Mouse (Mus musculus): ENCODE data around the gene Otud7b. TPM values are rescaled to one million over a fixed set of nuclear protein-coding genes. Genes with fewer than 3 reads are reported as not detected.
A peak's percentile ranks its signal among the peaks of the same experiment; 100 is the strongest.

Gene Otud7b
- polyA plus RNA-seq, 1 experiment from 2014 or later = 10.8 TPM

- ATAC-seq (ENCODE audit: low FRiP score) = no peak
- no peak within 1 kb of the TSS for H3K27ac ChIP-seq (ENCODE audit: low read depth, low read length)
- WGBS = 9% methylated on average over 16 of the region's 16 CpGs
Measured at GRCm38 (mm10) chr3:96161869-96162840, 57.8 kb downstream of the Otud7b start, which contains the start of gene Mtmr11. Gene Mtmr11, plus strand, starts transcription at chr3:96162004.

DNA sequence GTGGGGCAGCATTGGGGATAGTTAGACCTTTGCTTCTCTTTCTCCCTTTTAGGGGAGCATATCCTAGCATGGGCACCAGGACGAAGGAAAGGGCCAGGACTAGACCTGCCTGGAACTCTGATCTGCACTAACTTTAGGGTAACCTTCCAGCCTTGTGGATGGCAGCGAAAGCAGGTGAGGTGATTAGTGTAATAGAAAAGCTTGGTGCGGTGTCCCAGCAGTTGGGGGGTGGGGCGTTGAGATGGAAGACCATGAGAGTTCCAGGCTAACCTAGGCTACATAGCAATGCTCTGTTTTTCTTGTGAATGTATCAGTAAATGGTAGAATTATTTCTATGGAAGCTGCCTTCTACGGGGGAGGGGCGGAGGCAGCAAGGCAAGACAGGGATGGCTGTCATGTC lies 58.7 kb downstream of the Otud7b start:
- Histone ChIP-seq H3K4me1 (replicated peaks; ENCODE audit: control insufficient read depth, insufficient read depth, low read length) (peaks cover 8% of the 10 kb centered on the region; the same call in 1 of the 2 replicates), H3K4me3 (ENCODE audit: low read depth, low read length) (no peak overlapping the region), H3K4me2 (replicated peaks; ENCODE audit: low read depth, low read length) (no peak overlapping the region), H3K9ac (ENCODE audit: low read depth, low read length) (no peak overlapping the region), H3K9me3 (ENCODE audit: control insufficient read depth, low read length) (no peaks in the 10 kb centered on the region), H3K36me3 (ENCODE audit: control insufficient read depth, insufficient read depth, low read length) (no peaks in the 10 kb centered on the region), H3K27me3 (ENCODE audit: control insufficient read depth, insufficient read depth, low read length) (peaks cover 3% of the 10 kb centered on the region; the same call in 1 of the 2 replicates), H3K27ac (ENCODE audit: low read depth, low read length) (no peak overlapping the region)
- DNase-seq (ENCODE audit: low spot score) = no peak
- no peak for ATAC-seq (ENCODE audit: low FRiP score)
- 85% methylated on average over 6 of the region's 6 CpGs for WGBS

More at GRCm38 (mm10) chr3:96161869-96162840, 57.8 kb downstream of the Otud7b start, which contains the start of gene Mtmr11:
- Histone ChIP-seq H3K36me3 (ENCODE audit: control insufficient read depth, insufficient read depth, low read length) (no peaks in the 10 kb centered on the region), H3K4me2 (replicated peaks; ENCODE audit: low read depth, low read length) (peak within 1 kb of the TSS; percentile 55), H3K4me1 (replicated peaks; ENCODE audit: control insufficient read depth, insufficient read depth, low read length) (peaks cover 8% of the 10 kb centered on the region; the same call in 1 of the 2 replicates), H3K4me3 (ENCODE audit: low read depth, low read length) (peak within 1 kb of the TSS; percentile 27), H3K9me3 (ENCODE audit: control insufficient read depth, low read length) (no peaks in the 10 kb centered on the region), H3K9ac (ENCODE audit: low read depth, low read length) (peak within 1 kb of the TSS; percentile 44), H3K27me3 (ENCODE audit: control insufficient read depth, insufficient read depth, low read length) (peaks cover 3% of the 10 kb centered on the region; the same call in 1 of the 2 replicates)
- peak; percentile 31 for DNase-seq (ENCODE audit: low spot score)

DNA sequence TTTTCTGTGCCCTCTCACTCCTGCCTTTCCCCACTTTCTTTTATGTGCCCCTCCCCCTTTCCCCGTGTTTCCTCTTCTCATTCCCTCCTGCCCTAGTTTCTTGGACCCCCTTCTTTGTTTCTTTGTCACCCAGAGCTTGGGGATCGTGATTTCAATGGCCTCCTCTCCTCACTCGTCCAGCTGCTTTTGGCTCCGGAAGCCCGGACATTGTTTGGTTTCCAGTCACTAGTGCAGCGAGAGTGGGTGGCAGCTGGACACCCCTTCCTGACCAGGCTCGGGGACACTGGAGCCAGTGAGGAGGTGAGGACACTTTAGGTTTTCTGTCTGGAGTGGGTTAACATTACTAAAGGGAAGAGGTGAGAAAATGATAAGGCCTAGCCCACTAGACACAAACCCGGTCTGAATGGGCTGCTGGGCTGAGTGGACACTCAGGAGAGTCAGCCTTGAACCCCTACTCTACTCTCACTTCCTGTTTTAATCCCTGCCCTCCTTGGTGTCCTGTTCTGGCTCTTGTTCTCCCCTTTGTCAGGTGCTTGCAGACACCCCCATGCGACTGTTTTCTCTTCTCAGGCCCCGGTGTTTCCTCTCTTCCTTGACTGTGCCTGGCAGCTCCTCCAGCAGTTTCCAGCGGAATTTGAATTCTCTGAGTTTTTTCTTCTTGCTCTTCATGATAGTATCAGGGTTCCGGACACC lies 64.3 kb downstream of the Otud7b start:
- H3K9ac ChIP-seq (ENCODE audit: low read depth, low read length) = no peak overlapping the region
- H3K9me3 ChIP-seq (ENCODE audit: control insufficient read depth, low read length) = no peaks in the 10 kb centered on the region
- no peaks in the 10 kb centered on the region for H3K27me3 ChIP-seq (ENCODE audit: control insufficient read depth, insufficient read depth, low read length)
- DNase-seq (ENCODE audit: low spot score) (no peak), ATAC-seq (ENCODE audit: low FRiP score) (no peak)
- H3K4me2 ChIP-seq (replicated peaks; ENCODE audit: low read depth, low read length) = no peak overlapping the region
- 0 out of 2 replicates have a peak, but pooled peaks cover 2% of the 10 kb centered on the region for H3K4me1 ChIP-seq (replicated peaks; ENCODE audit: control insufficient read depth, insufficient read depth, low read length)
- H3K36me3 ChIP-seq (ENCODE audit: control insufficient read depth, insufficient read depth, low read length) = no peaks in the 10 kb centered on the region
- no peak overlapping the region for H3K4me3 ChIP-seq (ENCODE audit: low read depth, low read length)
- H3K27ac ChIP-seq (ENCODE audit: low read depth, low read length) = no peak overlapping the region
- 75% methylated on average over 12 of the region's 12 CpGs for whole genome bisulfite sequencing

- Histone ChIP-seq H3K9me3 (ENCODE audit: control insufficient read depth, low read length) (no peaks in the 10 kb centered on the region), H3K4me3 (ENCODE audit: low read depth, low read length) (no peak overlapping the region), H3K9ac (ENCODE audit: low read depth, low read length) (no peak overlapping the region), H3K4me1 (replicated peaks; ENCODE audit: control insufficient read depth, insufficient read depth, low read length) (peaks cover 4% of the 10 kb centered on the region; the same call in 1 of the 2 replicates), H3K4me2 (replicated peaks; ENCODE audit: low read depth, low read length) (no peak overlapping the region), H3K36me3 (ENCODE audit: control insufficient read depth, insufficient read depth, low read length) (peaks cover 5% of the 10 kb centered on the region; the same call in 1 of the 2 replicates), H3K27me3 (ENCODE audit: control insufficient read depth, insufficient read depth, low read length) (no peaks in the 10 kb centered on the region), H3K27ac (ENCODE audit: low read depth, low read length) (no peak overlapping the region)
- no peak for DNase-seq (ENCODE audit: low spot score)
- no peak for ATAC-seq (ENCODE audit: low FRiP score)
- 90% methylated on average over 4 of the region's 4 CpGs for WGBS
Measured at GRCm38 (mm10) chr3:96170276-96170675, 65.9 kb downstream of the Otud7b start.

GRCm38 (mm10) chr3:96170976-96171545 lies 66.7 kb downstream of the Otud7b start:
- DNase-seq (ENCODE audit: low spot score) (no peak), ATAC-seq (ENCODE audit: low FRiP score) (no peak)
- WGBS = 71% methylated on average over 10 of the region's 10 CpGs
- H3K36me3 ChIP-seq (ENCODE audit: control insufficient read depth, insufficient read depth, low read length) = peaks cover 6% of the 10 kb centered on the region; the same call in 1 of the 2 replicates
- peak overlapping the region; percentile 93 for H3K4me3 ChIP-seq (ENCODE audit: low read depth, low read length)
- no peaks in the 10 kb centered on the region for H3K27me3 ChIP-seq (ENCODE audit: control insufficient read depth, insufficient read depth, low read length)
- H3K4me1 ChIP-seq (replicated peaks; ENCODE audit: control insufficient read depth, insufficient read depth, low read length) = peaks cover 4% of the 10 kb centered on the region; the same call in 1 of the 2 replicates
- 0 out of 2 replicates have a peak overlapping the region, but pooled peaks have one; percentile 97 for H3K27ac ChIP-seq (ENCODE audit: low read depth, low read length)
- H3K9ac ChIP-seq (ENCODE audit: low read depth, low read length) = peak overlapping the region; percentile 94; the same call in 1 of the 2 replicates
- H3K9me3 ChIP-seq (ENCODE audit: control insufficient read depth, low read length) = no peaks in the 10 kb centered on the region
- peak overlapping the region; percentile 76 for H3K4me2 ChIP-seq (replicated peaks; ENCODE audit: low read depth, low read length)

- Histone ChIP-seq H3K4me3 (ENCODE audit: low read depth, low read length) (peak overlapping the region; percentile 93), H3K4me2 (replicated peaks; ENCODE audit: low read depth, low read length) (peak overlapping the region; percentile 76), H3K36me3 (ENCODE audit: control insufficient read depth, insufficient read depth, low read length) (peaks cover 9% of the 10 kb centered on the region; the same call in 1 of the 2 replicates), H3K27ac (ENCODE audit: low read depth, low read length) (peak overlapping the region; percentile 97), H3K4me1 (replicated peaks; ENCODE audit: control insufficient read depth, insufficient read depth, low read length) (peaks cover 4% of the 10 kb centered on the region; the same call in 1 of the 2 replicates), H3K9ac (ENCODE audit: low read depth, low read length) (peak overlapping the region; percentile 94), H3K9me3 (ENCODE audit: control insufficient read depth, low read length) (no peaks in the 10 kb centered on the region), H3K27me3 (ENCODE audit: control insufficient read depth, insufficient read depth, low read length) (no peaks in the 10 kb centered on the region)
- WGBS = 25% methylated on average over 18 of the region's 18 CpGs
- DNase-seq (ENCODE audit: low spot score) (no peak), ATAC-seq (ENCODE audit: low FRiP score) (peak; percentile 42)
Measured at GRCm38 (mm10) chr3:96171583-96172196, 67.4 kb downstream of the Otud7b start.

DNA sequence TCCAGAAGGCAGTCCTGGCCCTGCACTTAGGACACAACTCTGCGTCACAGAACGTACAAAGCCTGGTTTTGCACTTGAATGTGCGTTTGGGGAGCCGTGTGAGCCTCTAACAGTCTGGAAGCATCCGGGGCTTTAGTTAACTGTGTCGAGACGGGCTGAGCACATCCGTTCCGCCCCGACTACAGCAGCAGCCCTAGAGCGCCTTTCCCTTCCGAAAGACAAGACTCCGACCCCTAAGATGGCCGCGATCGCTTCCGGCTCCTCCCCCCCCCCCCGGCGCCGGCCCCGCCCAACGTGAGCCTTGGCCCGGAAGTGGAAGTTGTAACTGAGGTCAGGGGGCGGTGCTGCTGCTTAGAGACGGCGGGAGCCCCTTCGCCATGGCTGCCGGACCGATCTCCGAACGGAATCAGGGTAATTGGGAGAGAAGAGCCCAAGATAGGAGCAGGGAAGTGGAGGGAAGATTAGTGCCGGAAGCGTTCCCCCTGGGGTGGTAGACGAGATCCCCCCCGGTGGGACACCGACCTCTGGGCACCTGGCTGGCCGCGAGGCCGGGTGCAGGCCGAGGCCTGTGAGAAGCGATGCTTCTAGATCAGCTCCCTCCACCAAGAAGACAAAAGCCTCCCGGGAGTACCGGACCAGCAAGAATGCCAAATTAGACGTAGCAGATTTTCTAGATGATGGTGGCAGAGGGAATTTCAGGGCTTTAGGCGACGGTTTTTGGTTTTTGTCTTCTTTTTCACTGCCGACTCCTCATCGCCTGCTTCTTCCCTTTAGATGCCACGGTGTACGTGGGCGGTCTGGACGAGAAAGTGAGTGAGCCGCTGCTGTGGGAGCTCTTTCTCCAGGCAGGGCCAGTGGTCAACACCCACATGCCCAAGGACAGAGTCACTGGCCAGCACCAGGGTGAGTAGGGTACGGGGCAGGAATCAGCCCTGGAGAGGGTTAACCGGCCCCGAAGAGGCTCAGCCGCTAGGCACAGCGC lies 68.2 kb downstream of the Otud7b start, which contains the start of gene Sf3b4:
Gene Sf3b4, plus strand, starts transcription at position 136 of the 982 bp plus-strand sequence.
- peaks cover 9% of the 10 kb centered on the region for H3K36me3 ChIP-seq (ENCODE audit: control insufficient read depth, insufficient read depth, low read length)
- H3K4me2 ChIP-seq (replicated peaks; ENCODE audit: low read depth, low read length) = peak within 1 kb of the TSS; percentile 88
- peak within 1 kb of the TSS; percentile 93 for H3K4me3 ChIP-seq (ENCODE audit: low read depth, low read length)
- no peaks in the 10 kb centered on the region for H3K27me3 ChIP-seq (ENCODE audit: control insufficient read depth, insufficient read depth, low read length)
- peak within 1 kb of the TSS; percentile 97 for H3K27ac ChIP-seq (ENCODE audit: low read depth, low read length)
- ATAC-seq (ENCODE audit: low FRiP score) (peak; percentile 94), DNase-seq (ENCODE audit: low spot score) (peak; percentile 93)
- under 1% methylated on average over 58 of the region's 58 CpGs for whole genome bisulfite sequencing
- H3K9ac ChIP-seq (ENCODE audit: low read depth, low read length) = peak within 1 kb of the TSS; percentile 94
- no peaks in the 10 kb centered on the region for H3K9me3 ChIP-seq (ENCODE audit: control insufficient read depth, low read length)
- peaks cover 4% of the 10 kb centered on the region; the same call in 1 of the 2 replicates for H3K4me1 ChIP-seq (replicated peaks; ENCODE audit: control insufficient read depth, insufficient read depth, low read length)
